Mouse (Mus musculus) heart, embryonic 15.5 days (tissue): ENCODE measurements at regions not wholly inside any gene's neighbourhood (a gene's known extent, or its start where the extent isn't known, plus 50 kb on each side); places are given as distances from the start of the nearest gene placed in this dataset.

Source experiments
- ATAC-seq: fragments of 200-750 bp; cut with Nextera tagmentation; replicated peaks from 2 replicates; pipeline ENCODE4 v1.8.0; 2017; ENCODE audit warnings: low read depth, moderate TSS enrichment; ENCODE audit not compliant: insufficient number of reproducible peaks, insufficient read depth, low FRiP score
- H3K27ac ChIP-seq: fragments of 300-500 bp; sonication (generic); 2 replicates; pipeline ENCODE4 v1.5.1; 2015; ENCODE audit warnings: mild to moderate bottlenecking, inconsistent platforms
- H3K27me3 ChIP-seq: fragments of 300-500 bp; sonication (generic); 2 replicates; pipeline ENCODE4 v1.6.1; 2015; ENCODE audit warnings: inconsistent platforms
- H3K36me3 ChIP-seq: fragments of 300-500 bp; sonication (generic); 2 replicates; pipeline ENCODE4 v1.6.1; 2015; ENCODE audit warnings: mild to moderate bottlenecking, inconsistent platforms
- H3K4me1 ChIP-seq: fragments of 300-500 bp; sonication (generic); replicated peaks from 2 replicates; pipeline ENCODE4 v1.6.1; 2015; ENCODE audit warnings: inconsistent platforms
- H3K4me2 ChIP-seq: fragments of 300-500 bp; sonication (generic); 2 replicates; pipeline ENCODE4 v1.6.1; 2015; ENCODE audit warnings: inconsistent platforms, mild to moderate bottlenecking, moderate library complexity
- H3K4me3 ChIP-seq: fragments of 300-500 bp; sonication (generic); 2 replicates; pipeline ENCODE4 v1.5.1; 2015; ENCODE audit warnings: mild to moderate bottlenecking, inconsistent platforms
- H3K9ac ChIP-seq: fragments of 300-500 bp; sonication (generic); 2 replicates; pipeline ENCODE4 v1.6.1; 2015; ENCODE audit warnings: mild to moderate bottlenecking, inconsistent platforms
- H3K9me3 ChIP-seq: fragments of 300-500 bp; sonication (generic); replicated peaks from 2 replicates; pipeline ENCODE4 v1.6.1; 2016; ENCODE audit warnings: inconsistent platforms
- WGBS: fragments of 180-500 bp; shearing (Covaris S2); methylation state at CpG from one replicate; pipeline ENCODE4 v1.1.7; 2015; ENCODE audit warnings: mixed read lengths; 5-methylcytosine and 5-hydroxymethylcytosine counted together

DNA sequence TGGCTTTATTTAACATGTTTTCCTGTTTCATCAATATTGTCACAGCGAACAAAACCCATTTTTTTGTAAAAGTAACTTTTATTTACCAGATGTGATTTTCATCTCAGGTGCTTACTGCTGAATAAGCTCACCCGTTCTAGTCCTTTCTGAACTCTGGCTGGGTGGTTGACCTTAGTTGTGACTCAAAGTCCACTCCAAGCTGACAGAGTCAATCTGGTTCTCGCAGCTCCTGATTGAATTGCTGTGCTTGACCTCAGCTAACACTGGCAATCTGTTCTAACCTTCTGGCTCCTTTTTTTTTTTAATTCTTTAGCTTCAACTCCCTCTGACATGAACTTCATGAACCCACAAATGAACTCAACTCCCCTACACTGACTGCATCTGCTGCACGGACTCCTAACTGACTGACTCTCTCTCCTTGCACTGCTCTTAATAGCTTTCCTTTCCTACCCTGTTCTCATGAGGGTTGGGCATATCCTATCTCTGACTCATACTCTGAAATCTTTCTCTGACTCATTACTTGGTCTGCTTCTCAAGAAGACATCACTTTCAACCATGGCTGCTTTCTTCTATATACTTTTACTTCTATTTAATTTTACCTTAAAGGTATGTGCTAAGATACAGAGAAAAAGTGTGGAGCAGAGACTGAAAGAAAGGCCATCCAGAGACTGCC lies 65.4 kb upstream of the Tacr3 start:
- H3K4me3 ChIP-seq = no peak overlapping the region
- H3K4me2 ChIP-seq = no peak overlapping the region
- no peak for ATAC-seq
- no peak overlapping the region for H3K27ac ChIP-seq
- H3K9me3 ChIP-seq = no peaks in the 10 kb centered on the region
- H3K27me3 ChIP-seq = no peaks in the 10 kb centered on the region
- H3K36me3 ChIP-seq = no peaks in the 10 kb centered on the region
- 56% methylated on average over 4 of the region's 4 CpGs for WGBS
- no peaks in the 10 kb centered on the region for H3K4me1 ChIP-seq
- no peak overlapping the region for H3K9ac ChIP-seq
